Mouse (Mus musculus) neural tube, embryonic 11.5 days (tissue): ENCODE measurements at regions not wholly inside any gene's neighbourhood (a gene's known extent, or its start where the extent isn't known, plus 50 kb on each side); places are given as distances from the start of the nearest gene placed in this dataset.

ENCODE experiments used
- ATAC-seq: fragments of 200-750 bp; cut with Nextera tagmentation; 2 replicates; pipeline ENCODE4 v1.8.0; 2017; ENCODE audit warnings: moderate number of reproducible peaks, mild to moderate bottlenecking, moderate TSS enrichment, moderate library complexity; ENCODE audit not compliant: insufficient read depth, low FRiP score, low TSS enrichment
- DNase-seq: peaks from one replicate; pipeline ENCODE4 v3.0.0-alpha.2; 2015; ENCODE audit warnings: low spot score
- H3K27ac ChIP-seq: fragments of 300-500 bp; sonication (generic); 2 replicates; pipeline ENCODE4 v1.5.1; 2014; ENCODE audit warnings: low read depth, mild to moderate bottlenecking, low read length
- H3K27me3 ChIP-seq: fragments of 300-500 bp; sonication (generic); 2 replicates; pipeline ENCODE4 v1.6.1; 2014; ENCODE audit warnings: mild to moderate bottlenecking, low read length, mixed read lengths; ENCODE audit not compliant: control insufficient read depth, insufficient read depth
- H3K36me3 ChIP-seq: fragments of 300-500 bp; sonication (generic); 2 replicates; pipeline ENCODE4 v1.6.1; 2014; ENCODE audit warnings: mild to moderate bottlenecking, low read length, moderate library complexity, mixed read lengths; ENCODE audit not compliant: control insufficient read depth, insufficient read depth
- H3K4me1 ChIP-seq: fragments of 300-500 bp; sonication (generic); 2 replicates; pipeline ENCODE4 v1.6.1; 2014; ENCODE audit warnings: low read length, mixed read lengths; ENCODE audit not compliant: control insufficient read depth, insufficient read depth
- H3K4me2 ChIP-seq: fragments of 300-500 bp; sonication (generic); 2 replicates; pipeline ENCODE4 v1.6.1; 2014; ENCODE audit warnings: low read depth, mild to moderate bottlenecking, moderate library complexity
- H3K4me3 ChIP-seq: fragments of 300-500 bp; sonication (generic); 2 replicates; pipeline ENCODE4 v1.5.1; 2014; ENCODE audit warnings: low read depth, low read length
- H3K9ac ChIP-seq: fragments of 300-500 bp; sonication (generic); 2 replicates; pipeline ENCODE4 v1.6.1; 2014; ENCODE audit warnings: mild to moderate bottlenecking, low read length
- H3K9me3 ChIP-seq: fragments of 300-500 bp; sonication (generic); 2 replicates; pipeline ENCODE4 v1.6.1; 2016; ENCODE audit warnings: low read length; ENCODE audit not compliant: control insufficient read depth
- WGBS: fragments of 180-500 bp; shearing (Covaris S2); extraction: QIAGEN DNeasy Blood & Tissue Kit; methylation state at CpG from one replicate; pipeline ENCODE4 v1.1.7; 2014; 5-methylcytosine and 5-hydroxymethylcytosine counted together

GRCm38 (mm10) chr11:84664258-84664657, 138.9 kb upstream of the Lhx1 start:
- Histone ChIP-seq H3K4me1 (0 out of 2 replicates have a peak, but pooled peaks cover 3% of the 10 kb centered on the region), H3K27me3 (no peaks in the 10 kb centered on the region), H3K4me3 (no peak overlapping the region), H3K36me3 (no peaks in the 10 kb centered on the region), H3K27ac (no peak overlapping the region), H3K9me3 (no peaks in the 10 kb centered on the region), H3K4me2 (no peak overlapping the region), H3K9ac (no peak overlapping the region)
- WGBS, result 71% methylated on average over 3 of the region's 3 CpGs
- ATAC-seq, result no peak
- DNase-seq, result no peak

DNA sequence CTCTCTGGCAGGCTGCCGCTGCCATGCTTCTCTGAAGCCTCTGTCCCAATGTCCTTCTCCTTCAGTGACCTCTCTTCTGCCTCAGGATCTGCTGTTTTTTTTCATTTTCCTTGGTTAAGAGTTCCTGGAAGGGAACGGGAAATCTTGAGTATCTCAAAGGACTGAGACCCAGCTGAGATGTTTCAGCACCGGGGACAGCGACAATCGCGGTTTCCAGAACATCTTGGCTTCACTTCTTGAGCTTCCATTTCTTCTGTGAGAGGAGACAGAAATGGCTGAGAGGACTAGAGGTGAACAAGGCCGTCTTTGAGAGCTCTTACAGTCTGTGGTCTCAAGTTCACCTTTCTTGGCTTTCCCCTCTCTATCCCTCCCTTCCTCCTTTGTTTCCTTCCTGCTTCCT, 136.6 kb upstream of the Lhx1 start:
- no peak for ATAC-seq
- H3K4me2 ChIP-seq, result no peak overlapping the region
- H3K36me3 ChIP-seq, result no peaks in the 10 kb centered on the region
- H3K4me1 ChIP-seq, result 0 out of 2 replicates have a peak, but pooled peaks cover 3% of the 10 kb centered on the region
- H3K4me3 ChIP-seq, result no peak overlapping the region
- WGBS, result 17% methylated on average over 7 of the region's 7 CpGs
- H3K27ac ChIP-seq, result no peak overlapping the region
- no peak overlapping the region for H3K9ac ChIP-seq
- no peaks in the 10 kb centered on the region for H3K9me3 ChIP-seq
- H3K27me3 ChIP-seq, result no peaks in the 10 kb centered on the region
- peak; percentile 74 for DNase-seq

DNA sequence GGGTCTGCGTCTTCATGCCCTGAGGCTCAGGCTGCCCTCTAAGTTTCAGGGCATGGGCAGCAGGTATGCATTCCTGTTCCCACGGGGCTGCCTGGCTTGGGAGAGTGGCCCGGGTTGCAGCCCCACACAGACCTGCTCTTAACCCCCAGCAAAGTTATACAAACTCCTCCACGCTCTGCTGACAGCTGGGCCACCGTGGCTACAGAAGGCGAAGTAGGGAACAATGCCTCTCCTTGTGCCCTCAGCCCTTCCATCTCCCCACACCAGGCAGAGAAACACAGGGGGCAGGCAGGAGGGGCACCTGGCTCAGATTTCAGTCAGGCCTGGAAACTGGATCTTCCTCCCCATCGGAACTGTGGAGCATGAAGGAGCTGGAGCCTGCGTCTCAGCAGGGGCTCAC, 135.5 kb upstream of the Lhx1 start:
- WGBS, result 22% methylated on average over 8 of the region's 8 CpGs
- Histone ChIP-seq H3K36me3 (no peaks in the 10 kb centered on the region), H3K4me3 (no peak overlapping the region), H3K4me1 (0 out of 2 replicates have a peak, but pooled peaks cover 3% of the 10 kb centered on the region), H3K27me3 (no peaks in the 10 kb centered on the region), H3K9ac (no peak overlapping the region), H3K9me3 (no peaks in the 10 kb centered on the region), H3K27ac (0 out of 2 replicates have a peak overlapping the region, but pooled peaks have one; percentile 23), H3K4me2 (no peak overlapping the region)
- no peak for DNase-seq
- ATAC-seq, result no peak

DNA sequence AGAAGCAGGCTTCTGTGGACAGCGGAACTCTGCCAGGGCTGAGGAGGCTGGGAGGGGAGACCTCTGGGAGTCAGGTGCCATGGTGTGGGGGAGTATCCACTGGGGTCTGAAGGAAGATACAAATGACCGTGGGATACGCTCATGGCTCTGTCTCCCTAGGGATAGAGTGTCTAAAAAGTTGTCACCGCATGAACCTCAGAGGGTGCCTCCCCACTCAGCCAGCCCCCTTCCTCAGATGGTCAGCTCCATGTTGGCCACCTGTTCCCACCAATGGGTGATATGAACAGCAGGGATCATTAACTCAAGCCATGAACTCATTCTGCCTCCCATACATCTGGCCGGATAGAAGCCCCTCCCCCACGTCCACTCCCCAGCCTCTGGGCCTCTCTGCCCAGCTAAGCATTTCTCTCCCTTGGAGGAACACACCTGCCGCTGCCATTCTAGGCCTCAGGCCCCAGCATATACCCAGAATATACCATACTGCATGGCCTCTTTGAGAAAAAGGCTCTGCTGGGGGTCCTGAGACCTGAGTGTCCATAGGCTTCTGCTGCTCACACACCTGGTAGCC, 134.1 kb upstream of the Lhx1 start:
- Histone ChIP-seq H3K27me3 (no peaks in the 10 kb centered on the region), H3K27ac (no peak overlapping the region), H3K36me3 (no peaks in the 10 kb centered on the region), H3K9me3 (no peaks in the 10 kb centered on the region), H3K9ac (no peak overlapping the region), H3K4me1 (0 out of 2 replicates have a peak, but pooled peaks cover 3% of the 10 kb centered on the region), H3K4me3 (no peak overlapping the region), H3K4me2 (no peak overlapping the region)
- ATAC-seq (no peak), DNase-seq (no peak)
- 83% methylated on average over 7 of the region's 7 CpGs for WGBS

GRCm38 (mm10) chr11:84653481-84653880, 128.1 kb upstream of the Lhx1 start:
- ATAC-seq, result no peak
- Histone ChIP-seq H3K4me3 (no peak overlapping the region), H3K9me3 (no peaks in the 10 kb centered on the region), H3K9ac (no peak overlapping the region), H3K36me3 (no peaks in the 10 kb centered on the region), H3K27me3 (no peaks in the 10 kb centered on the region), H3K4me1 (no peaks in the 10 kb centered on the region), H3K4me2 (no peak overlapping the region), H3K27ac (no peak overlapping the region)
- DNase-seq, result peak; percentile 42
- WGBS, result 33% methylated on average over 8 of the region's 8 CpGs

DNA sequence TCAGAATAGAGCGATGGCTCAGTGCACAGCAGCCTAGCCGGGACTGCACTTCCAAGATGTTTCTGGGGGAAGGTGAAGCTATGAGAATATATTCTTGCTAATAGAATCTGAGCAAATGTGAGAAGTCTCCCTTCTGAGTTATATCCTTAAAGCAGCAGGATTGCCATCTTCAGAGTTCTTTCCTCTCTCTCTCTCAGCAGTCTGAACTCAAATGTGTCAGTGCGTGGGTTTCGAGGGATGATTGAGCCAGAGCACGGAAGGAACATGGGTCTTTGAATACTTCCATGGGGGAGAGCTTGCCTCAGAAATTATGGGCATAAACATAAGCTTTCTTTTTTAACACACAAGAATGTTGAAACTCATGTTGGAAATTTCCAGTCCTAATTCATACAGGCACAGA, 123.6 kb upstream of the Lhx1 start:
- no peak overlapping the region for H3K27ac ChIP-seq
- WGBS, result 90% methylated on average over 5 of the region's 5 CpGs

DNA sequence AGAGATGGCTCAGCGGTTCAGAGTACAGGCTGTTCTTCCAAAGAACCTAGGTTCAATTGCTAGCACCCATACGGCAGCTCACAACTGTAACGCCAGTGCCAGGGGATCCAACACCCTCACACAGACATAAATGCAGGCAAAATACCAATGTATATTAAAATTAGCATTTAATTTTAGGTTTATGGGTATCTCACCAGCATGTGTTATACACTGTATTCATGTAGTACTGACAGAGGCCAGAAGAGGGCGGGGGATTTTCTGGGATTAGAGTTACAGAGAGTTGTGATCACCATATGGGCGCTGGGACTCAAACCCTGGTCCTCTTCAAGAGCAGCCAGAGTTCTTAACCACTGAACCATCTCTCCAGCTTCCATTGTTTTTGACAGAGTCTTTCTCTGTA, 121.8 kb upstream of the Lhx1 start:
- no peak overlapping the region for H3K4me3 ChIP-seq
- DNase-seq (no peak), ATAC-seq (no peak)
- H3K4me2 ChIP-seq, result no peak overlapping the region
- H3K9ac ChIP-seq, result no peak overlapping the region
- no peaks in the 10 kb centered on the region; the same call in 1 of the 2 replicates for H3K4me1 ChIP-seq
- no peaks in the 10 kb centered on the region for H3K36me3 ChIP-seq
- no peak overlapping the region for H3K27ac ChIP-seq
- WGBS, result 91% methylated on average over 5 of the region's 5 CpGs
- no peaks in the 10 kb centered on the region for H3K9me3 ChIP-seq
- H3K27me3 ChIP-seq, result peaks cover 5% of the 10 kb centered on the region

More for the DNA sequence above, 123.6 kb upstream of the Lhx1 start:
- Histone ChIP-seq H3K4me1 (no peaks in the 10 kb centered on the region), H3K4me3 (no peak overlapping the region), H3K9me3 (no peaks in the 10 kb centered on the region), H3K4me2 (no peak overlapping the region), H3K9ac (no peak overlapping the region), H3K36me3 (no peaks in the 10 kb centered on the region), H3K27me3 (no peaks in the 10 kb centered on the region)
- DNase-seq, result no peak
- no peak for ATAC-seq

GRCm38 (mm10) chr11:84643107-84643372, 117.7 kb upstream of the Lhx1 start:
- peak overlapping the region; percentile 80 for H3K4me2 ChIP-seq
- H3K9me3 ChIP-seq, result no peaks in the 10 kb centered on the region
- H3K4me3 ChIP-seq, result peak overlapping the region; percentile 45
- peak; percentile 24 for DNase-seq
- 49% methylated on average over 5 of the region's 5 CpGs for WGBS
- H3K4me1 ChIP-seq, result peaks cover 3% of the 10 kb centered on the region
- ATAC-seq, result no peak
- no peak overlapping the region for H3K27ac ChIP-seq
- H3K27me3 ChIP-seq, result peaks cover 19% of the 10 kb centered on the region
- H3K36me3 ChIP-seq, result no peaks in the 10 kb centered on the region
- no peak overlapping the region; the same call in 1 of the 2 replicates for H3K9ac ChIP-seq

DNA sequence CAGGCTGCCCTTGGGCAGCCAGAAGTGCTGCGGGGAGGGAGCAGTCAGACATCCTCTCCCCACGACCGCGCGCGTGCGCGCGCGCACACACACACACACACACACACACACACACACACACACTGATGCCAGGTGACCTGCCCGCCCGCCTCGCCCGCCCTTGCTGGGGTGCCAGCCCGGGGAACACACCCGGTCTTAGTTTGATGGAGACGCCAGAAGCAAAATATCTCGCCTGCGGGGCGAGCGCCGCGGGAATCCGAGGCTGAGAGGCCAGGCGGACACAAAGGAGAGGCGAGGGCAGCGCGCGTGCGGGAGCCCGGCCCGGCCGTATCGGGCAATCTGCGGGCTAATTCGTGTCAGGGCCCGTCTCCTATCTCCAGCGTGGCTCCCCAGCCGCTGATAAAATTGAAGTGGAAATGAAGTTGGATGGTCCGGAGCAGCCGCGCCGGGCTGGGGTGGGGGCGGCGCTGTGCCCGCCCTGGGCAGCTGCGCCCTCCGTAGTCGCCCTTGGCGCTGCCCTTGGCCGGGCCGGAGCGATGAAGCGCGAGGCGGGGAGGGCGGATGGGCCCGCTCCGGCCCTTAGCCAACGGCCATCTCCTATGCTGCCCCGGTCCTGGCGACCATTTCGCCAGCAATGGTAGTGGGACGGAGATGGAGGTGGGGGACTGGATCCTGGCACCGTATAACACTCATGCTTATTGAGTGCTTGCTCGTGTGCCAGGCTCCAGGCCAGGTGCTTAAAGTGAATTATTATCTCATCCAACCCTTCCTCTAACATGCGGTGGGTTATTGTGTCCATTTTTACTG, 117.2 kb upstream of the Lhx1 start:
- peak overlapping the region; percentile 77 for H3K27ac ChIP-seq
- 2% methylated on average over 64 of the region's 67 CpGs for WGBS
- no peaks in the 10 kb centered on the region for H3K36me3 ChIP-seq

More for the DNA sequence above, 117.2 kb upstream of the Lhx1 start:
- peak overlapping the region; percentile 72 for H3K9ac ChIP-seq
- H3K4me2 ChIP-seq, result peak overlapping the region; percentile 80
- no peaks in the 10 kb centered on the region for H3K9me3 ChIP-seq
- peaks cover 19% of the 10 kb centered on the region for H3K27me3 ChIP-seq
- DNase-seq, result peak; percentile 70
- peak overlapping the region; percentile 45 for H3K4me3 ChIP-seq
- H3K4me1 ChIP-seq, result peaks cover 3% of the 10 kb centered on the region
- peak; percentile 63 for ATAC-seq
